Mouse (Mus musculus): ENCODE measurements around the gene Nmu.

The Nmu gene

DNA sequence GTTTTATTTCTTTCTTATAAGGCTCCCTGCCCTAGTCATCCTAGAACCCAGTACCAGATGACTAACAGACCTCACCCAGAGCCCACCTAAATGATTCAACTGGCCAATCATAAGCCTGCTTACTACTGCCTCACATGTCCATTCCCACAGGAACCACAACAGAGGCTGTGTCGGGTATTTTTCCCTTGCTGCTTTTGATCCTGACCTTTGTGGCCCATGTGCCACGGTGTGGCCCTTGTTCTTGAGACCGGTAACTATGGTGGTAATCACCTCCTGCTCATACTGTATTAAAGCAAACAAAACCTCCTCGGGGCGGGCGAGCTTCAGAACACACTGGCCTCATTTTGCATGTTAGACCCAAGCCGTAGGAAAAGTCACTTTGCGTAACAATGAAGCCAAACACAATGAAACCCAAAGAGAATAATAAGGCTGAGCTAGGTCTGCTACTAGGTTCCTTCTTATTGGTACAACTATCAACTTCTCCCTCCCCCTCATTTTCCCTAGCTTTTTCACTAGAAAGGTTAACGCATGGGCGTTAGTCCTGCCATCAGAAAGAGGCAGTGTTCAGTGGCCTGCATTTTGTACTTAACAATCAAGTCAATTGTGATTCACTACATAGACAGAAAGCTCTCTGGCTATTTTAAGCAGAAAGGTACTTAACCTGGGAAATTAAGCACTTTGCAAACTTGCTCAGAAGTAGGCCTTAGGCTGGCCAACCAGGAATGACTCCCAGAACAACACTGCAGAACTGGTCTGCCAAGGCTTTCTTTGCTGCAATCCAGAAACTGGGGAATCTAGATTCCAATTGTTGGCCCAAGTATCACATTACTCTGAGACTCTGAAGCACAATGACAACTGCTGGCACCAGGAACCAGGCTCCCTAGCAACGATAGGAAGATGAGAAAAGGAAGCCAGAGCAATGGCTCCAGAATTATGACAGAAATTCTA lies 42.1 kb downstream of the Nmu start:
- DNase-seq (ENCODE audit: low read depth, low spot score): no peak

DNA sequence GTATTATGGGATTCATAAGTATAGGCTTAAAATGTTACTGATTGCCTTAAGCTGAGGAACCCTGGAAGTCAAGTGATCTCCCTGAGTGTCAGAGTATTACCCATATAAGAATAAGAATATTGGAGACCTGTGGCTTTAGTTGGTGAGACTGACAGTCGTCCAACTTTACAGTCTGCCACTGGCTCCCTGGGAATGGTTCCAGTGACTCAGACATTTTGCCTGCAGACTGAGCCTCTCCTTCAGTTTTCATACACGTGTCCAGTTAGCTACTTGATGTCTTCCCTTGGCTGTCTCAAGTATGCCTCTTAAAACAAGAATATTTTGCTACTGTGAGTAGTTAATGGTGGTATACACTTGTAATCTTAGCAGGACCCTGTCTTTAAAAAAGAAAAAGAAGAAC lies 55.4 kb downstream of the Nmu start:
- DNase-seq (ENCODE audit: low read depth, low spot score): no peak

GRCm38 (mm10) chr5:76306261-76306660 lies 57.3 kb downstream of the Nmu start:
- DNase-seq (ENCODE audit: low read depth, low spot score): no peak

GRCm38 (mm10) chr5:76305616-76306015 lies 58.0 kb downstream of the Nmu start:
- DNase-seq (ENCODE audit: low read depth, low spot score): no peak

DNA sequence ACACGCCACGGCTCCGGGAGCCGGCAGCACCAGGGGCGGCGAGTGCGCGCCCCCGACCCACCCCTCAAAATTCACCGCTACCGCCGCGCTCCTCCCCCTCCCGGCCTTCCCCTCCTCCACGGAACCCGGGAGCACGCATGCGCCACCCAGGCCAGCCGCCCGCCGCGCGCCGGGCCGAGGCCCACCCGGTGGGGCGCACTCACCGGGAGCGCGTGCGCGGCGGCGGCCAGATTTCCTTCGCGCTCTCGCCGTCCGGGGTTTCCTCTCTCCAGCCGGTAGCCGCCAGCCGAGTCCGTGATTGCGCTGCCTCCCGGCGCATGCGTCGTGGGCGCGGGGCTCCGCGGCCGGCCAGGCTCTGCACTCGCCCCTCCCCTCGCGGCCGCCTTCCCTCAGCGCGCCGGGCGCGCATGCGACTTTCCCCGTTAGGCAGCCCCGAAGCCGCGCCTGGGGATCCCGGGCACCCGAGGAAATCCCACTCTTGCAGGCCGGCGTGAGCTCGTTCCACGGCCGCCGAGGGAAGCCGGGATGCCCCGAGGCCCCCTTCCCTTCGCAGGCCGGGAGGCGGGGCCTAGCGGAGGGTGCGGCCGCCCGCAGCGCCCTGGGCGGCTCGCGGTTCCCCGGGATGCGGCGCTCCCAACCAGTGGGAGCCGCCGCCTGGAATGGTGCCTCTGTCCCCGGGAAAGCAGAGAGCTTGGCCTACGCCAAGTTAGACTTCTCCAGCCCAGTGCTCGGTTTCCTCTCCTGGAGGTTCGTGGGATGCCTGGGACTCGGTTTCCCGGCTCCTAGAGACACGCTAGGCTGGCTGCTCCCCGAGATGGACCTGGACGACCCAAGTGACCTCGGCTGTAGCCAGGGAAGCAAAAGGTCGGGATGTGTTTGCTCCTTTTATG lies 58.9 kb downstream of the Nmu start, which contains the start of gene Clock:
Gene Clock (minus strand): TSS at position 341 of the 890 bp plus-strand sequence.
- peak; percentile 81 for DNase-seq (ENCODE audit: low read depth, low spot score)

DNA sequence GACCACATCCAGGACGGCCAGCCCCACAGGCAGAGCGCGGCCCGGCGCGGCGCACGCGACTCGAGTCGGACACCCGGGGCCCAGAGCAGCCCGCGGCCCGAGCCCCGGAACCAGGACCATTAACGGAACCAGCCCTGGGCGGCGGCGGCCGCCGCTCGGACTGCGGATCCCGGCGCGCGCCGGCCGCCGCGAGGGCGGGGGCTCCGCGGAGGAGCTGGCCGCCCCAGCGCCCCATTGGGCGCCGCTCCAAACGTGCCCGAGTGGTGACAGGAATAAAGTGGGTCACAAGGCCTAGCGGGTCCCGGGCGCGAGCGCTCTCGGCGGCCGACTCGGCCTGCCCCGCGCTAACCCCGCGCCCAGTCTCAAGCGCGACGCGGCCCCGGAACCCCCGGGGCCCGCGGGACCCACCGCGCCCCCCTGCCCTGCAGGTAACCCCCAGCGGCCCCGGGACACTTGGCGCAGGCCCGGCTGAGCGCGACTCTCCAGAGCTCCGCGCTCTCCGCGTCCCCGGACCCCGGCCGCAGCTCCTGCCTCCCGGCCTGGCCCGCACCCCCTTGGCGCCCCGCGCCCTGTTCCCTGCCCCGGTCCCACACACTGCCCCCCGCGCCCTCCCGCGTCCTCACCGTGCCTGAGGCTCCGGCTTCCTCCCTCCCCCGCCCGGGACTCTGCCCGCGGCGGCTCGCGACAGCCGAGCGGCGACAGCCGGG lies 59.7 kb downstream of the Nmu start:
- peak; percentile 54 for DNase-seq (ENCODE audit: low read depth, low spot score)

DNA sequence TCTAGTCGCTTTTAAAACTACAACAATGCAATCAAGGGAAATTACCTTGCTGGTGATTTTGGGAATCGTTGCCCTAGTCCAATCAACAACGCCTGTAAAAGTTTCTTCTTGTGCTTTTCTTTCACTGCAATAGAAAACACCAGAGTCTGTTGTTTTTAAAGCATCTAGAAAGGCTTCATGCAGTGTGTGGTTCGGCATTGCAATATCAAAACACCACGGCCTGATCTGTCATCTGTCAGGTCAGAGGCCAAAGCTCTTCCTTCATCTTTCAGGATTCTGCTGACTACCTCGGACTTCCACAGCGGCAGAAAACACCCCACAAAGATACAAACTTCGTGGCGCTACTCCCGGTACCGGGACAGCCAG lies 60.2 kb downstream of the Nmu start:
- no peak for DNase-seq (ENCODE audit: low read depth, low spot score)

GRCm38 (mm10) chr5:76302009-76302408 lies 61.6 kb downstream of the Nmu start:
- no peak for DNase-seq (ENCODE audit: low read depth, low spot score)

- no peak for DNase-seq (ENCODE audit: low read depth, low spot score)
Measured at GRCm38 (mm10) chr5:76289234-76289691, 74.3 kb downstream of the Nmu start.

GRCm38 (mm10) chr5:76288256-76288655 lies 75.3 kb downstream of the Nmu start:
- no peak for DNase-seq (ENCODE audit: low read depth, low spot score)

GRCm38 (mm10) chr5:76287062-76287461 lies 76.5 kb downstream of the Nmu start:
- no peak for DNase-seq (ENCODE audit: low read depth, low spot score)

DNA sequence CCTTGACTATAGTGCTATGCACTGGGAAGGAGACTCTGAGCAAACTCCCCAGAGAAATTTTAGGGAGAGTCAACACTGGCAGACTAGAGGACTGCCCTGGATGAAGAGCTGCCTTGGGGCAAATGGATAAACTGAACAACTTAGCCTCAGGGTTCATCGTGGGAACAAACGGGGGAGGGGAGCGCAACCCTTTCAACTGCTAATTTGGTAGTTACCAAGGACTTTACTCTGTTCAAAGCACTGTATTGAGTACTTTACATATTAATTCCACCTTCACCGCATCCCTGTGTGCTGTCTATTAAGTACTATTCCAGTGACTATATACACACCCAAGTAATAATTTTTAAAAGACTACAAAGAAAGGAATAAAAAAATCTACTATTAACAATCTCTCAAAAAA lies 77.9 kb downstream of the Nmu start:
- no peak for DNase-seq (ENCODE audit: low read depth, low spot score)

DNA sequence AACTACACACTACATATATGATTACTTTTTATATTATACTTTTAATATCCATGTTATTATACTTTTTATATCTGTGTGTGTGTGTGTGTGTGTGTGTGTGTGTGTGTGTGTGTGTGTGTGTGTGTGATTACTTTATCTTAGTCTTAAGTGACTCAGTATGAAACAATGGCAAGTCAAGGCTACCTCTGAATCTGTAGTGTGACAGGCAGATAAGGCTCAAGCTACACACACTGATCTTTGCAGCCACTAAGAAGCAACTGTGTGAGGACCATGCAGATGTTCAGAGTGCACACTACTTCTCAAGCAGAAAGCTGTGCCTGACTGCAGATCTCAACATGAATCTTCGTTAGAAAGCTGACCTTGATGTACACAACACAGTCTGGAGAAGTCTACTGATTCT lies 79.7 kb downstream of the Nmu start:
- DNase-seq (ENCODE audit: low read depth, low spot score): no peak

Data from embryo, embryonic 11.5 days (tissue).